Mouse (Mus musculus) heart, embryonic 10.5 days (tissue): ENCODE results near the gene Gpr142. TPM values are rescaled to one million over a fixed set of nuclear protein-coding genes. Genes with fewer than 3 reads are reported as not detected.

Experiments used
- DNase-seq: peaks from one replicate; pipeline ENCODE4 v3.0.0-alpha.2; 2017; ENCODE audit warnings: low spot score
- H3K27ac ChIP-seq: fragments of 300-500 bp; sonication (generic); 2 replicates; pipeline ENCODE4 v1.5.1; 2016; ENCODE audit warnings: mild to moderate bottlenecking
- H3K27me3 ChIP-seq: fragments of 300-500 bp; sonication (generic); 2 replicates; pipeline ENCODE4 v1.6.1; 2016; ENCODE audit warnings: mild to moderate bottlenecking; ENCODE audit not compliant: poor library complexity, insufficient read depth, severe bottlenecking
- H3K36me3 ChIP-seq: fragments of 300-500 bp; sonication (generic); 2 replicates; pipeline ENCODE4 v1.6.1; 2016; ENCODE audit warnings: mild to moderate bottlenecking, moderate library complexity
- H3K4me1 ChIP-seq: fragments of 300-500 bp; sonication (generic); 2 replicates; pipeline ENCODE4 v1.6.1; 2016; ENCODE audit warnings: mild to moderate bottlenecking
- H3K4me3 ChIP-seq: fragments of 300-500 bp; sonication (generic); 2 replicates; pipeline ENCODE4 v1.5.1; 2016; ENCODE audit warnings: mild to moderate bottlenecking, moderate library complexity
- H3K9me3 ChIP-seq: fragments of 300-500 bp; sonication (generic); 2 replicates; pipeline ENCODE4 v1.6.1; 2016; ENCODE audit warnings: mild to moderate bottlenecking, moderate library complexity
- WGBS: fragments of 180-500 bp; shearing (Covaris S2); methylation state at CpG from one replicate; pipeline ENCODE4 v1.1.7; 2016; 5-methylcytosine and 5-hydroxymethylcytosine counted together
- polyA plus RNA-seq: library from polyadenylated mRNA; unstranded; fragments of >200 nt; fragmentation: Nextera tagmentation; extraction: Ambion mirVana; gene quantifications from 2 replicates; pipeline ENCODE4 v1.2.1, GENCODE M21; 2016

The Gpr142 gene
- polyA plus RNA-seq, 1 experiment from 2014 or later: not detected

- Histone ChIP-seq H3K9me3 (no peaks in the 10 kb centered on the region), H3K27ac (peak overlapping the region; percentile 98), H3K36me3 (no peaks in the 10 kb centered on the region), H3K27me3 (no peaks in the 10 kb centered on the region), H3K4me1 (peaks cover 55% of the 10 kb centered on the region), H3K4me3 (peak overlapping the region; percentile 62)
- peak; percentile 92 for DNase-seq
- 5% methylated on average over 24 of the region's 24 CpGs for WGBS
Measured at GRCm38 (mm10) chr11:114829499-114830432, 31.0 kb downstream of the Gpr142 start.

GRCm38 (mm10) chr11:114830433-114830773, 31.7 kb downstream of the Gpr142 start:
- Histone ChIP-seq H3K9me3 (no peaks in the 10 kb centered on the region), H3K27me3 (no peaks in the 10 kb centered on the region), H3K36me3 (no peaks in the 10 kb centered on the region), H3K4me3 (peak overlapping the region; percentile 62), H3K27ac (peak overlapping the region; percentile 98), H3K4me1 (peaks cover 55% of the 10 kb centered on the region)
- 10% methylated on average over 8 of the region's 8 CpGs for WGBS
- no peak for DNase-seq

DNA sequence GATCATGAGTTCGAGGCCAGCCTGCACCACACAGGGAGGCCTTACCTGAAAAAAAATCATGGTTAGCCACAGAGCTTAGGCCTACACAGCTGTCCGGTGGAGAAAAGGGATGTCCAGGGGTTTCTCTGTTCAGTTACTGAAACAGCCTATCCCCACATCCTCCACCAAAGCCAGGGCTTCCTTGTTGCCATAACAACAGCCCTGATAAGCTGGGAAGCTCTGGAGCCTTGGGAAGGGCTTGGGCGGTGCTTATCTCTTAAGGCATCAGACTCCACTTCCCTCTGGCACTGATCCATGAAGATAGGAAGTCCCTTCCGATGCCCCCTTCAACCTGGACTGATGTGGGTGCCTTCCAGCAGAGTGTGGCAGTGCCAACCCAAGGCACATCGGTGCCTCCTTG, 34.4 kb downstream of the Gpr142 start:
- Histone ChIP-seq H3K4me3 (no peak overlapping the region), H3K4me1 (peaks cover 61% of the 10 kb centered on the region), H3K9me3 (no peaks in the 10 kb centered on the region), H3K36me3 (no peaks in the 10 kb centered on the region), H3K27ac (peak overlapping the region; percentile 39; the same call in 1 of the 2 replicates), H3K27me3 (no peaks in the 10 kb centered on the region)
- no peak for DNase-seq
- 39% methylated on average over 5 of the region's 5 CpGs for WGBS

DNA sequence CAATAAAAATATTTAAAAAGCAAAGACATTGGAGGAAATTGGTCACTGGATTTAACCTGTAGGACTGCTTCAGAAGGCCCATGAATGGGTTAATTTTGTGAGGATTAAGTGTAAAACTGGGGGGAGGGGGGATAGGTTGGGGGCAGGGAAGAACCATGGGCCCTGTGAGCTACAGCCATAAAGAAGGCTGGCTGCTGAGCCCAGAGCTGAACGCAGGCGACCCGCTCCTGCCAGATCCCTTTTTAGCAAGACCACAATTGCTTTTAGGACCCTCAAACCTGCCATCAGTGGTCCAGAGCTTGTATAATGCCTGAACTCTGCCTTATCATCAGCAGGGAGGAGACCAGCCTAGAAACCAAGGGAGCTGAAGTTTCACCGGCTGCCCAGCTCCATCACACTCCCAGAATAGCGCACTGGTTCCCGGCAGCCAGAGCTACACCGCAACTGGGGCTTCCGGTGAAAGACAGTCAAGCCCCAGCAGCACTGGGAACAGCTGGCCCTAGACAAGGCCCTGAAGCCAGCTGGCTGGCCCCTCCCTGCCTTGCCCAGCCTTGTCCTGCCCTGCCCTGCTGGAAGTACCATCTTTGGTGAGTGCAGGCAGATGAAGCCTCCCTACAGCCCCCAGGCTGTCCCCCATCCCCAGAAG, 45.2 kb downstream of the Gpr142 start:
- H3K36me3 ChIP-seq: 0 out of 2 replicates have a peak, but pooled peaks cover 2% of the 10 kb centered on the region
- H3K4me1 ChIP-seq: peaks cover 33% of the 10 kb centered on the region
- 8% methylated on average over 8 of the region's 8 CpGs for WGBS
- peak overlapping the region; percentile 88 for H3K27ac ChIP-seq
- H3K4me3 ChIP-seq: peak overlapping the region; percentile 20; the same call in 1 of the 2 replicates
- peak; percentile 89 for DNase-seq
- H3K9me3 ChIP-seq: 0 out of 2 replicates have a peak, but pooled peaks cover 4% of the 10 kb centered on the region
- no peaks in the 10 kb centered on the region; the same call in 1 of the 2 replicates for H3K27me3 ChIP-seq

GRCm38 (mm10) chr11:114844464-114845220, 45.9 kb downstream of the Gpr142 start:
- H3K4me3 ChIP-seq: peak overlapping the region; percentile 20; the same call in 1 of the 2 replicates
- H3K27me3 ChIP-seq: peaks cover 4% of the 10 kb centered on the region; the same call in 1 of the 2 replicates
- peak overlapping the region; percentile 88 for H3K27ac ChIP-seq
- H3K36me3 ChIP-seq: 0 out of 2 replicates have a peak, but pooled peaks cover 2% of the 10 kb centered on the region
- 70% methylated on average over 7 of the region's 7 CpGs for WGBS
- DNase-seq: no peak
- H3K4me1 ChIP-seq: peaks cover 38% of the 10 kb centered on the region
- H3K9me3 ChIP-seq: 0 out of 2 replicates have a peak, but pooled peaks cover 4% of the 10 kb centered on the region

- Histone ChIP-seq H3K4me3 (no peak overlapping the region), H3K4me1 (peaks cover 55% of the 10 kb centered on the region), H3K36me3 (no peaks in the 10 kb centered on the region), H3K27me3 (peaks cover 4% of the 10 kb centered on the region; the same call in 1 of the 2 replicates), H3K9me3 (0 out of 2 replicates have a peak, but pooled peaks cover 4% of the 10 kb centered on the region), H3K27ac (peak overlapping the region; percentile 60)
- WGBS: 63% methylated on average over 4 of the region's 4 CpGs
- no peak for DNase-seq
Measured at GRCm38 (mm10) chr11:114846336-114846735, 47.6 kb downstream of the Gpr142 start.

DNA sequence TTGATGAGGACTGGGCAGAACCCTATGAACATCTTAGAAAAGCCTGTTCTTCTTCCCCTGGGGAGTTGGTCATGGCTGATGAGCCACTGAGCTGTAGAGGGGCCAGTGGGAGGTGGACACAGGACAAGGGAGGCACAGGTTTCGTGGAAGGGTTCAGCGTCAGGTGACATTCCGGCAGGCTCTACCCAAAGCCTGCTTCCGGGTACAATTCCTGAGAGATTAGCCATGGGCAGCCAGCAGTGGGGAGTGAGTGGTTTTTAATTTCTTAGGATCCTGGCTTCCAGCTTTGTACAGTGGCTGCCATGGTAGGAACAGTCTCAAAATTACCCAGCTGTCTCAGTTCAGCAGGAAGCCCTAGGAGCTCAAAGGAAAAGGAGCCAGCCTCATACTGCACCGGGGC, 48.3 kb downstream of the Gpr142 start:
- peaks cover 59% of the 10 kb centered on the region for H3K4me1 ChIP-seq
- no peaks in the 10 kb centered on the region for H3K9me3 ChIP-seq
- 84% methylated on average over 5 of the region's 5 CpGs for WGBS
- DNase-seq: no peak
- H3K27ac ChIP-seq: peak overlapping the region; percentile 60; the same call in 1 of the 2 replicates
- H3K27me3 ChIP-seq: peaks cover 4% of the 10 kb centered on the region; the same call in 1 of the 2 replicates
- no peaks in the 10 kb centered on the region for H3K36me3 ChIP-seq
- H3K4me3 ChIP-seq: no peak overlapping the region

DNA sequence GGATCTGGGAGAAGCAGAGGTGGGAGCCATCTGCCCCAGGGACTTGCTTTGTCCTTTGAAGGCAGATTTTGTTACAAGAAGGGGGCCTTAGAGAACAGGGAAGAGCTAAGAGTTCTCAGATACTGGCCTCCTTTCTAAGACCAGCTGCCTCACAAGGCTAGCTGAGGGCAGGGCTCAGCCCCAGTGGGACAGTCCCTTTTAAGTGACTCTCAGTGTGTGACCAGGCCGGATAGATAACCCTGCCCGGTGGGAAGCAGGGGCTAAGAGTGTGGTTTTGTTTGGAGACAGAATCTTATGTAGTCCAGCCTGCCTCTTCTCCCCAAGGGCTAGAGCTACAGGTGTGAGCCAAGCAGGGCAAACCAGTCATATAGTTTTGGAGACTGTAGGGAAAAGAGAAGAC, 50.8 kb downstream of the Gpr142 start:
- H3K4me3 ChIP-seq: peak overlapping the region; percentile 85; the same call in 1 of the 2 replicates
- peak overlapping the region; percentile 97 for H3K27ac ChIP-seq
- peaks cover 4% of the 10 kb centered on the region; the same call in 1 of the 2 replicates for H3K27me3 ChIP-seq
- H3K36me3 ChIP-seq: no peaks in the 10 kb centered on the region
- 9% methylated on average over 2 of the region's 2 CpGs for WGBS
- H3K4me1 ChIP-seq: peaks cover 59% of the 10 kb centered on the region
- H3K9me3 ChIP-seq: no peaks in the 10 kb centered on the region
- DNase-seq: no peak

GRCm38 (mm10) chr11:114850066-114850451, 51.3 kb downstream of the Gpr142 start:
- peak overlapping the region; percentile 97 for H3K27ac ChIP-seq
- WGBS: 26% methylated on average over 5 of the region's 5 CpGs
- H3K4me1 ChIP-seq: peaks cover 54% of the 10 kb centered on the region
- no peak for DNase-seq
- peak overlapping the region; percentile 85 for H3K4me3 ChIP-seq
- H3K9me3 ChIP-seq: no peaks in the 10 kb centered on the region
- no peaks in the 10 kb centered on the region for H3K36me3 ChIP-seq
- H3K27me3 ChIP-seq: peaks cover 4% of the 10 kb centered on the region; the same call in 1 of the 2 replicates

- Histone ChIP-seq H3K9me3 (no peaks in the 10 kb centered on the region), H3K4me3 (peak within 1 kb of the TSS; percentile 85), H3K27me3 (peaks cover 4% of the 10 kb centered on the region; the same call in 1 of the 2 replicates), H3K27ac (peak within 1 kb of the TSS; percentile 97), H3K4me1 (peaks cover 53% of the 10 kb centered on the region), H3K36me3 (no peaks in the 10 kb centered on the region)
- no peak for DNase-seq
- under 1% methylated on average over 33 of the region's 43 CpGs for WGBS
Measured at GRCm38 (mm10) chr11:114850452-114851268, 51.9 kb downstream of the Gpr142 start, which contains the start of gene Gprc5c. Gene Gprc5c, plus strand, starts transcription at chr11:114851152.

DNA sequence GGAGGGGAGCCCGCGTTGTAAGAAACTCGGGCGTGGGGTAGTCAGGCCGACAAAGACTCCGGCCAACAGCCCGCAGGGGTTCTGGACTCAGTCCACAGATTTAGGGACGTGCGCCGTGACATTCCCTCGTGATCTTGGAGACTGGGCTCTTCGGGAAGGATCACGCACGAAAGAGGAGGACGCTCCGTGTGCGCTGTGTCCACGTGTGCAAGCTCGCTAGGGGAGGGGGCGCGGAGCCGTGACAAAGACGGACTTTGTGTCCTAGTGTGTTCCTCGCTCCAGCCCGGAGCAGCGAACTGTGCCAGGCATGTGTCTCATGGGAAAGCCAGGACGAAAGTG, 52.5 kb downstream of the Gpr142 start:
- 0% methylated on average over 27 of the region's 27 CpGs for WGBS
- no peaks in the 10 kb centered on the region for H3K9me3 ChIP-seq
- DNase-seq: no peak
- peak overlapping the region; percentile 97 for H3K27ac ChIP-seq
- H3K36me3 ChIP-seq: 0 out of 2 replicates have a peak, but pooled peaks cover 2% of the 10 kb centered on the region
- H3K27me3 ChIP-seq: peaks cover 4% of the 10 kb centered on the region; the same call in 1 of the 2 replicates
- peak overlapping the region; percentile 85 for H3K4me3 ChIP-seq
- peaks cover 53% of the 10 kb centered on the region for H3K4me1 ChIP-seq
